Mouse (Mus musculus) liver, adult 2 months (tissue): ENCODE results near the gene Sepsecs. TPM values are rescaled to one million over a fixed set of nuclear protein-coding genes. Genes with fewer than 3 reads are reported as not detected.

ENCODE experiments used
- DNase-seq: peaks from one replicate; pipeline ENCODE4 v3.0.0-alpha.2; 2011; ENCODE audit warnings: low read depth, low spot score; ENCODE audit errors: extremely low read depth
- H3K27ac ChIP-seq: fragments of 200-500 bp; replicated peaks from 2 replicates; pipeline ENCODE4 v1.5.1; 2012; ENCODE audit warnings: low read depth, mild to moderate bottlenecking, control low read depth, inconsistent platforms, low read length; ENCODE audit not compliant: insufficient read depth
- H3K27me3 ChIP-seq: fragments of 200-500 bp; 2 replicates; pipeline ENCODE4 v1.6.1; 2012; ENCODE audit warnings: mild to moderate bottlenecking, moderate library complexity, low read length, inconsistent platforms; ENCODE audit not compliant: control insufficient read depth, insufficient read depth
- H3K36me3 ChIP-seq: fragments of 200-500 bp; 2 replicates; pipeline ENCODE4 v1.6.1; 2012; ENCODE audit warnings: low read length, inconsistent platforms; ENCODE audit not compliant: control insufficient read depth, insufficient read depth
- H3K4me1 ChIP-seq: fragments of 200-500 bp; 2 replicates; pipeline ENCODE4 v1.6.1; 2011; ENCODE audit warnings: low read length; ENCODE audit not compliant: control insufficient read depth, insufficient read depth
- H3K4me3 ChIP-seq: fragments of 200-500 bp; 2 replicates; pipeline ENCODE4 v1.5.1; 2011; ENCODE audit warnings: low read depth, mild to moderate bottlenecking, control low read depth, low read length, moderate library complexity; ENCODE audit not compliant: insufficient read depth
- H3K79me2 ChIP-seq: fragments of 200-500 bp; 2 replicates; pipeline ENCODE4 v1.6.1; 2012; ENCODE audit warnings: inconsistent platforms, mild to moderate bottlenecking, low read length, moderate library complexity; ENCODE audit not compliant: control insufficient read depth, insufficient read depth
- H3K9ac ChIP-seq: fragments of 200-500 bp; 2 replicates; pipeline ENCODE4 v1.6.1; 2012; ENCODE audit warnings: low read depth, mild to moderate bottlenecking, control low read depth, inconsistent platforms, low read length
- CTCF ChIP-seq: fragments of 200-500 bp; IDR thresholded peaks from 2 replicates; pipeline ENCODE4 v1.5.1; 2011; ENCODE audit warnings: low read depth, low read length, control low read depth
- POLR2A ChIP-seq: fragments of 200-500 bp; IDR thresholded peaks from 2 replicates; pipeline ENCODE4 v1.6.1; 2011; ENCODE audit warnings: low read length, control low read depth; ENCODE audit not compliant: insufficient read depth; ENCODE audit errors: extremely low read depth
- WGBS: fragments of 180-500 bp; shearing (Covaris S2); methylation state at CpG from one replicate; pipeline ENCODE4 v1.1.7; 2018; 5-methylcytosine and 5-hydroxymethylcytosine counted together
- polyA plus RNA-seq: library from polyadenylated mRNA; depleted of rRNA; stranded (reverse); fragments of >200 nt; gene quantifications from 2 replicates; pipeline ENCODE4 v1.2.3, GENCODE M21; 2012
- total RNA-seq: library from RNA; depleted of rRNA; stranded (reverse); fragments of >200 nt; gene quantifications from 2 replicates; pipeline ENCODE4 v1.2.3, GENCODE M21; 2014

Gene Sepsecs
- total and polyA plus RNA-seq, 2 experiments: 14.1 to 53.7 TPM

DNA sequence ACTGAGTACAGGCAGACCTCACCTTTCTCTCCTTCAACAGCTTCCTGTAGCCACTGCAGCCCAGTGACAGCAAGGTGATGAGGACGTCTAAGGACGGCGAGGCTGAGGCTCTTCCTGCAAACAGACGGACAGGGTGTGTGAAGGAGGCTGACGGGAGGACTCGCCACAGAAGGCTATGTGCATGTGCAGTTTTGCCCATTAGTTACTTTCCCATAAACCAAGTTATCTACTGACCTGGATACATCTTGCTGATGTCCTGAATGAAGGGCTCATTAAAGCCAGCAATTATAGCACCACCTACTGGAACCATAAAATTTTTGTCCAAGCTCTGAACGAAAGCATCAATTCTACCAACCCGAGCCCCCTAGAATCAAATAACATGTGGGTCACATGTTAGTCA lies 13.5 kb downstream of the Sepsecs start:
- 90% methylated on average over 8 of the region's 8 CpGs for WGBS
- TF ChIP-seq CTCF (no peak), POLR2A (no peak)
- DNase-seq: no peak

DNA sequence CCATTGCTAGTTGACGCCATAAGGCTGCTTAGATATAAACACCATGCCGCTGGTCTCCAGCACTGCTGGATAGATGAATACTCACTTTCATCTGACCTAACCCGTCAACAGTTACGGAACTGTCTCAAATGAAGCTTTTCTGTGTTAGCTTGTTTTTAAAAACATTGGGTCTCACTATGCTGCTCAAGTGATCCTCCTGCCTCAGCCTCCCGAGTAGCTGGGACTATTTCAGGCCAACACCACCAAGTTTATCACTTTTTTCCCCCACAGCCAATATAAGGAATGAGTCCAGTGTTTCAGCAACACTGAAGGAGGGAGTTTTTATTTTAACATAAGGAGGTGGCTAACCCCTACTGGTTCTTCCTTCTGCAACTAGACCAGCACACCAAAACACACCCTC lies 14.5 kb downstream of the Sepsecs start:
- Histone ChIP-seq H3K9ac (no peak overlapping the region), H3K36me3 (peaks cover 59% of the 10 kb centered on the region), H3K79me2 (no peaks in the 10 kb centered on the region; the same call in 1 of the 2 replicates), H3K27ac (no peak overlapping the region), H3K27me3 (no peaks in the 10 kb centered on the region), H3K4me3 (no peak overlapping the region), H3K4me1 (no peaks in the 10 kb centered on the region)
- WGBS: 96% methylated on average over 5 of the region's 5 CpGs
- DNase-seq: no peak
- no peak for TF ChIP-seq CTCF
- TF ChIP-seq POLR2A: no peak

More for the DNA sequence above, 13.5 kb downstream of the Sepsecs start:
- H3K27me3 ChIP-seq: no peaks in the 10 kb centered on the region
- no peak overlapping the region for H3K9ac ChIP-seq
- no peaks in the 10 kb centered on the region; the same call in 1 of the 2 replicates for H3K79me2 ChIP-seq
- no peak overlapping the region for H3K4me3 ChIP-seq
- H3K4me1 ChIP-seq: no peaks in the 10 kb centered on the region
- peaks cover 60% of the 10 kb centered on the region for H3K36me3 ChIP-seq
- H3K27ac ChIP-seq: no peak overlapping the region

DNA sequence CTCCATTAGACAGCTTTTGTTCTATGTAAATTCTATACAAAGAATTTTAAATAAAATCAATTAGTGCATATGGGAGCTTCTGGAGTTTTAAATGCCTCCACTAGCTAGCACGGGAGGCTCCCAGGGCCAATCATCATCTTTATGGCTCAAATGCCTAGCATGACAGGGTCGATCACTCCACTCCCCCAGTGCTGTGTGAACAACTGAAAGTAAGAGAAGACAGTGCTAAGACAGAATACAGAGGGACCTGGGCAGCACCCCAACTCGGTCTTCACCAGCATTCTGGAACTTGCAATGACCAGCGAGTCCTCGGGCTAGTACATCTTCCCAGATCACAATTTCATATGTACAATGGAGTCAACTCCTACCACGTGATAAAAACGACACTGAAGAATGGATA lies 16.9 kb downstream of the Sepsecs start:
- Histone ChIP-seq H3K27me3 (no peaks in the 10 kb centered on the region), H3K4me1 (no peaks in the 10 kb centered on the region), H3K36me3 (peaks cover 52% of the 10 kb centered on the region), H3K27ac (no peak overlapping the region), H3K9ac (no peak overlapping the region), H3K4me3 (no peak overlapping the region), H3K79me2 (no peaks in the 10 kb centered on the region; the same call in 1 of the 2 replicates)
- DNase-seq: no peak
- 94% methylated on average over 7 of the region's 7 CpGs for WGBS
- TF ChIP-seq POLR2A: no peak
- TF ChIP-seq CTCF: no peak

DNA sequence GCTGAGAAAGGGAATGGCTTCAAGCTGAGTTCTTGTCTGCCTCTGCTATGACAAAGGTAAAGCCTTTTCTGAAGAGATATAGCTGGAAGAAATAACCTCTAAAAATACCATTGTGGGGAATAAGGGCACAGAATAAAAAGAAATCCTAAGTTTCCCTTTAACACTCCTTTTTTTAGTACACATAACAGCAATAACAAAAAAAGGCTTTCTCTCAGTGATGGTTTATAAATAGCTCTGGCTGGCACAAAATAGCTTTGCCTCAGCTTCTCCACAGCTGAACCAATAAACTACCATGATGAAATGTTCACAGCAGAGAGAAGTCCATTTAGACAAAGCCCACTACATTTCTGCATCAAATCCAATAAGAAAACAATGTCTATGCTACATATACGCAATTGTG lies 17.4 kb downstream of the Sepsecs start:
- no peak for DNase-seq
- Histone ChIP-seq H3K27me3 (no peaks in the 10 kb centered on the region), H3K36me3 (peaks cover 54% of the 10 kb centered on the region), H3K9ac (no peak overlapping the region), H3K79me2 (no peaks in the 10 kb centered on the region; the same call in 1 of the 2 replicates), H3K4me3 (no peak overlapping the region), H3K4me1 (no peaks in the 10 kb centered on the region), H3K27ac (no peak overlapping the region)
- WGBS: 90% methylated on average over 1 of the region's 1 CpGs
- TF ChIP-seq CTCF (no peak), POLR2A (no peak)

DNA sequence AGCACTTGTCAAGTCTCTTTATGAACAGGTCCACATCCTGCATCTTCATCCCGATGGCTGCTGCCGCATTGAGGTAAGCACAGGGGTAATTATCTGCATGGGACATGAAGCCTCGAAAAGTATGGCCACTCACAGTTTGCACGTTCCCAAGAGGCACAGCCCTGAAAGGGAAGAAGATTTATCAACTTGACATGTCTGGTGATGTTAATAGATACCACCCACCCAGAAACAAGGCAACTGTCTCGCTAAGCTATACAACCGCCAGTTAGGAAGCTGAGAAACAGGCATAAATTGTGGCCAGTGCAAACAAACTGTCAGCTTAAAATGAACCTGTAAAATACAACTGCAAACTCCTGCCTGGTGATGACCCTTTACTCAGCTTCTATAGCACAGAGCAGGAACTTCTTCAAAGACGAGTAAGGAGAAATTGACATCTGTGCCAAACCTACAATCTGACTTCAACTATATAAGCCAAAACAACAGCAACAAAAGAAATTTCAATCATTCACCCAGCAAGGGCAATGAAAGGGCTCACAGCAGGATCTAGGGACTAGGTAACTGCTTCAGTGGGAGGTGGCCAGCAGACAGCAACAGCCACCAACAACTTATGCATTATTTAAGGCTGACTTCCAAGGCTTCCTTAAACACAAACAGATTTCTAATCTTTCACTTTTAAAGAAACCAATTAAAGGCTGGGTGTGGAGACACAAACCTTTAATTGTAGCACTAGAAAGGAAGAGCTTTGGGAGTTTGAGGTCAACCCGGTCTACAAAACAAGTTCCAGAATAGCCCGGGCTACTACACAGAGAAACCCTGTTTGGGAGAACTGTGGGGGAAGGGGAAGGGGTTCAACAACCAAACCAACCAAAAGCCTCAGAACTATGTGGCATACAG lies 25.3 kb downstream of the Sepsecs start:
- WGBS: 88% methylated on average over 9 of the region's 9 CpGs
- peaks cover 67% of the 10 kb centered on the region for H3K36me3 ChIP-seq
- no peaks in the 10 kb centered on the region for H3K27me3 ChIP-seq

DNA sequence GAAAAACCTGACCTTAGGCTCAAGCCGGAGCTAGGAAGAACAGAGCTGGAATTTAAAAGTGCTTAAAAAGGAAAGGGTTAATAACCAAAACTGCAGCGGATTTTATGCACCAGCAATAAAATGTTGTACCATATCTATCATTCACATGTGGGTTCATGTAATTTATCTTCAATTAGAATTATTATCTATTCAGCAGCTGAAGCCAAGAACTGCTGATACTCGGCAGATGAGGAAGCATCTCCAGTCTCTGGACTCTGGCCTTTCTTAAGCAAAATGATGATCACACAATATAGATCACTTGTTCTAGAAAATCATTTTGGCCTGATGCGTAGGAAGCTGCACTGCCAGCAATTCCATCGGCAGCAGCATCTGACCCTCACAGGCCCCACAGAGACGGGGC lies 27.8 kb downstream of the Sepsecs start:
- 92% methylated on average over 6 of the region's 6 CpGs for WGBS
- Histone ChIP-seq H3K36me3 (peaks cover 51% of the 10 kb centered on the region), H3K4me3 (no peak overlapping the region), H3K4me1 (no peaks in the 10 kb centered on the region), H3K27me3 (no peaks in the 10 kb centered on the region), H3K9ac (no peak overlapping the region), H3K27ac (no peak overlapping the region), H3K79me2 (no peaks in the 10 kb centered on the region)
- TF ChIP-seq CTCF: no peak
- no peak for TF ChIP-seq POLR2A
- no peak for DNase-seq

More for the DNA sequence above, 25.3 kb downstream of the Sepsecs start:
- H3K4me1 ChIP-seq: no peaks in the 10 kb centered on the region
- H3K27ac ChIP-seq: no peak overlapping the region
- H3K9ac ChIP-seq: no peak overlapping the region
- no peak overlapping the region for H3K4me3 ChIP-seq
- no peaks in the 10 kb centered on the region for H3K79me2 ChIP-seq
- DNase-seq: no peak
- no peak for TF ChIP-seq CTCF
- TF ChIP-seq POLR2A: no peak
